Mouse (Mus musculus): ENCODE data around the gene Hltf. TPM values are rescaled to one million over a fixed set of nuclear protein-coding genes. Genes with fewer than 3 reads are reported as not detected.

Gene Hltf
- total RNA-seq, 2 experiments from 2014 or later = 2.7 to 4.4 TPM

DNA sequence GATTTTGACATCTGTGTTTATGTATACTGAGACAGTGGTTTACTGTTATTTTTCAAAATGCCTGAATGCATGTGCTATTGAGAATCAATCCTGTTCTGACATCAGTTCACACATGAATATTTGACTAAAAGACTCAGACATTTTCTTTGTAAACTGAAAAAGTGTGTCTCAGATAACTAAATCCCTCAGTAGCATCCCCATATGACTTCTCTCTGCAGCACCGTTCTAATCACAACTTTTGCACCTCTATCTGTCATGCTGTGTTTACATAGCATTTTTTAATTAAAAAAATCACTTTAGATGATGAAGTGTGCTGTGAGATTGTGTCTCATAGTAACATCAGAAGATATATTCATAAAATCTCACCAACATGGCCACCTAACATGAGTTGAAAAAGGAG is 109.9 kb downstream of the Hltf start:
- intact Hi-C loops (cut with DNase I) = no loop called here
- no peak overlapping the region for H3K4me3 ChIP-seq
- H3K27ac ChIP-seq = no peak overlapping the region
- no peak for DNase-seq
- TF ChIP-seq CTCF (IDR thresholded peaks at IDR 0.05) = no peak

Other genes starting within 250 kb of the Hltf start
- 1 to 10 TPM; 5.7 to 7.2 TPM for gene Cp, start 100.8 kb upstream of the Hltf start, total RNA-seq (2021)
- gene Hps3, start 22.5 kb upstream of the Hltf start, total RNA-seq (2021) = 1 to 10 TPM; 4.1 to 4.2 TPM
- gene Gyg, start 97.5 kb downstream of the Hltf start, total RNA-seq (2021) = 100 to 1,000 TPM; 437 to 466 TPM
- gene Cpa3, start 184.4 kb downstream of the Hltf start, total RNA-seq (2021) = 1 to 10 TPM in 1 of 2 experiments, under 1 TPM in 1; 0.94 to 3.4 TPM
- not detected for gene Cpb1, start 217.9 kb downstream of the Hltf start, total RNA-seq (2021)